Mouse (Mus musculus) Patski (cell line): ENCODE measurements around the gene Man1a. TPM values are rescaled to one million over a fixed set of nuclear protein-coding genes. Genes with fewer than 3 reads are reported as not detected.

Experiments used
- ATAC-seq: fragments of 100-300 bp; one replicate; pipeline ENCODE4 v1.8.0; 2021
- CTCF ChIA-PET: fragments of 350-600 bp; sonication (Branson Sonifier 250); formaldehyde crosslinking; loops from one replicate; lab custom pipeline; 2022; ENCODE audit warnings: inconsistent platforms; lab: Charles Lee
- POLR2A ChIA-PET: fragments of 350-600 bp; sonication (Branson Sonifier 250); formaldehyde crosslinking; loops from one replicate; lab custom pipeline; 2022; ENCODE audit warnings: antibody characterized with exemption, inconsistent platforms; lab: Charles Lee
- DNase-seq: peaks from one replicate; pipeline ENCODE4 v3.0.0-alpha.2; 2011; ENCODE audit warnings: low read depth, low spot score
- H3K27me3 ChIP-seq: fragments of 371-371 bp; one replicate; pipeline ENCODE4 v1.5.1; 2021
- CTCF ChIP-seq: fragments of 100-300 bp; IDR thresholded peaks from one replicate; pipeline ENCODE4 v1.5.1; 2021
- in situ Hi-C: fragments of 300-500 bp; cut with MboI; formaldehyde crosslinking; loops from 3 replicates; pipeline ENCODE4 v1.11.1; 2018; ENCODE audit warnings: low pct_unique_long_range_greater_than_20kb, mixed read lengths
- polyA plus RNA-seq: library from polyadenylated mRNA; unstranded; gene quantifications from one replicate; pipeline ENCODE4 v1.2.3, GENCODE M21; 2021

The Man1a gene
- polyA plus RNA-seq, 1 experiment from 2014 or later = 8.5 TPM

DNA sequence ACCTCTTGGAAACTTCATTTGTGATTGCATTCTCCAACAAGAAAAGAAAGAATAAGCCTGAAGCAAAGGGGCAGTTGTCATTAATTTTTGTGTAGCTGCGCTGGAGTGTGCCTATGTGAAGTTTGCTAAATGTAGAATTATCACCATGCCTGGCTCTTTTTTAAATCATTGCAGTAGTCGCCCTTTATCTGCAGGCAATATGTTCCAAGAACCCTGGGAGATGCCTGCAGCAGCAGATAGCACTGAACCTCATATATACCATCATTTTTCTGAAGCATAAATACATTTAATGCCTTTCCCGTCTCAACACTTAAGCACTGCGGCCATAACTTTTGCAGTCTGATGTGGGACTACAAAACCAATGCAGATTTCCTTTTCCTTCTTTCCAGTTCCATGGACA, 50.3 kb downstream of the Man1a start:
- CTCF ChIA-PET = interaction anchor here (1.0 kb wide), 1 partner anchor 12 kb away, joined by 3 read pairs; no protein-coding TSS in a partner anchor
- ATAC-seq (no peak), DNase-seq (no peak)
- POLR2A ChIA-PET = interaction anchor here (1.0 kb wide), 1 partner anchor 12 kb away, joined by 3 read pairs; no protein-coding TSS in a partner anchor
- H3K27me3 ChIP-seq = no peaks in the 10 kb centered on the region
- no peak for TF ChIP-seq CTCF
- in situ Hi-C loops = no loop called here

DNA sequence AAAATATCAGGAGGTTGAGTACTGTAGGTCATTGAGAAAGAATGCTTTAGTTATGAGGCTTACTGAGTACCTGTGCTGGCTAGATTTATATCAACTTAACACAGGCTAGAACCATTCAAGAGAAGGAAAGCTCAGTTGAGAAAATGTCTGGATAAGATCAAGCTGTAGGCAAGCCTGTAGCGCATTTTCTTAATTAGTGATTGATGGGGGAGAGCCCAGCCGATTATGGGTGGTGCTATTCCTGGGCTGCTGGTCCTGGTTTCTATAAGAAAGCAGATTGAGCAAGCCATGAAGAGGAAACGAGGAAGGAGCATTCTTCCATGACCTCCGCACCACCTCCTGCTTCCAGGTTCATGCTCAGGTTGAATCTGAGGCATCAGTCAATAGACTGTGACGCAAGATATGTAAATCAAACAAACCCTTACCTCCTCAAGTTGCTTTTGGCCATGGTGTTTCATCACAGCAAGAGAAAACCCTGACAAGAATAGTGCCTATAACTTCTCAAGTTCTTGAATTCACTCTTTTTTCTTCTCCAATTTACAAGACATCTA, 58.4 kb downstream of the Man1a start:
- in situ Hi-C loops = no loop called here
- TF ChIP-seq CTCF = no peak
- ChIA-PET CTCF (interaction anchor here (1.5 kb wide), 1 partner anchor 12 kb away, joined by 3 read pairs; no protein-coding TSS in a partner anchor), POLR2A (no interaction called here)
- no peaks in the 10 kb centered on the region for H3K27me3 ChIP-seq
- no peak for DNase-seq
- ATAC-seq = no peak

DNA sequence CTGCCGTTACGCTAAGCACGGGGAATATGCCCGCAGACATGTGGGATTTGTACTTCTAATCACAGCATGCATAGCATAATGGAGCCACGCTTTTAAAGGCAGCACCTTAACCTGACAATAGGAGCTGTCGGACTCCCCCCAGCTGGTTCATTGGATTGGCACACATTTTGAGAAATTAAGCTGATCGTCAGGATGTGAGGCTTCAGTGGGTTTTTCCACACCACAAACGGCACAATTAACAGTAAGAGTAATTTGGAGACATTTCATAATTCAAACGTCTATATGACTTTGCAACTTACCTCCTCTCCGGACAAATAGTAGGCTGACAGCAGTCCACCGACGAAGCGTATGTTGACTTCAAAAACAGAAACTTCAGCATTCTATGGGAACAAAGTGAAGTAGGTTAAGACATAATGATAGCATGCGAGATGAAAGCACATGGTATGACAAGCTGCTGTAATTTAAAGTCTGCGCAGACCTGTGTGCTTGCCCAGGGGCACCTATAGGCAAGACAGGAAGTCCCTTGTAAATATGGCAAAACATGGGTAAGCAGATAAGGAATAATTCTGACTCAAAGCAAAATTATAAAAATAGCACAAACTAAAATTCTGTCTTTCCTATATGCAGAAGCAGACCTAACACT, 62.2 kb downstream of the Man1a start:
- in situ Hi-C loops = no loop called here
- H3K27me3 ChIP-seq = no peaks in the 10 kb centered on the region
- DNase-seq (no peak), ATAC-seq (no peak)
- ChIA-PET POLR2A (interaction anchor here (0.9 kb wide), 1 partner anchor 11 kb away, joined by 3 read pairs; no protein-coding TSS in a partner anchor), CTCF (interaction anchor here (0.8 to 1.5 kb wide), 3 partner anchors 8 to 16 kb away, joined by 3 to 6 read pairs (median 3); no protein-coding TSS in a partner anchor)
- no peak for TF ChIP-seq CTCF

DNA sequence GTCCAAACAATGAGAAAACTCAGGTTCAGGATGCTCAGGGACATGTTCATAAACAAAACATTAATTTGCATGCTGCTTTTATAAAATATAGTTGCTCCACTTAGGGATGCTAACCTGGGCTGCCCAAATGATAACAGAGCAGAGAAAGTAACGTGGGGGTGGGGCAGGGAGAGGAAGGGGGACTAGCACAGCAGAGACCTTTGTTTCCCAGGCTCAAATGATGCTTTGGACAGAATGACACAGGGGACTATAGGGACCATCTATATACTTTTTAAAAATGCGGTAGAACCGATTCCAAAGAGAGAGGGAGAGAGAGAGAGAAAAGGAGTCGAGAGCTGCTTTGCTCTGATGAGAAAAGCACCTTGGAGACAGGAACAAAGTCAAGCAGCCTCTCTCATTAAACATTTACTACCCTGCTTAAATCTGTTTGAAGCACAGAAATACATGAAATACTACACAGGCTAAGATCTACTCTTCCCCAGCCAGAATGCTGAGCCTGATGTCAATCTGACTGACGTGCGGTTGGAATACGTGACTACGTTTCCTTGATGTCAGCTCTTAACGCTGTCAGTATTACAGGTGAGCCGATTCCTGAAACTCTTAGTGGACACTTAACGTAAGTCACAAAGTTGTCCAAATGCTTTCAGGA, 63.1 kb downstream of the Man1a start:
- no peak for DNase-seq
- TF ChIP-seq CTCF = no peak
- ATAC-seq = no peak
- in situ Hi-C loops = no loop called here
- CTCF ChIA-PET = interaction anchor here (0.8 to 1.5 kb wide), 3 partner anchors 9 to 17 kb away, joined by 3 to 6 read pairs (median 3); no protein-coding TSS in a partner anchor
- no peaks in the 10 kb centered on the region for H3K27me3 ChIP-seq
- POLR2A ChIA-PET = interaction anchor here (0.9 kb wide), 1 partner anchor 12 kb away, joined by 3 read pairs; no protein-coding TSS in a partner anchor

DNA sequence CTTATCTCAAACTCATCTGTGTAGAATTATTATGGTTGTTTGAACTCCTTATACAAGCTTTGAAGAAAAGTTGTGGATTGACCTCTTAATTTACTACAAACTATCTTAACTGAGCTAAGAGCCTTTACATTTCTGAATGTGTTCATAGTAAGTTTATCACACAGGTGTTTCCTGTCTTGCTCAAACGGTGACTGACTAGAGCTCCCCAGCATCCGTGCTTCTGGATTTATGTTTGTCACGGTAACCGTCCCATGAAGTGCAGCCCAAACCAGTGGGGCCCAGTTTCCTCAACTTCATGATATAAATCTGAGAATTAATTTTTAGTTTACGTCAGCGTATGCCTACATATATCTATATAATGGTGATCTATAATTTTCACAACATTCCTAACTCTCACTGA, 67.3 kb downstream of the Man1a start:
- in situ Hi-C loops = no loop called here
- TF ChIP-seq CTCF = no peak
- ATAC-seq (no peak), DNase-seq (no peak)
- no peaks in the 10 kb centered on the region for H3K27me3 ChIP-seq
- ChIA-PET CTCF (interaction anchor here (0.9 kb wide), 1 partner anchor 13 kb away, joined by 3 read pairs; no protein-coding TSS in a partner anchor), POLR2A (no interaction called here)

DNA sequence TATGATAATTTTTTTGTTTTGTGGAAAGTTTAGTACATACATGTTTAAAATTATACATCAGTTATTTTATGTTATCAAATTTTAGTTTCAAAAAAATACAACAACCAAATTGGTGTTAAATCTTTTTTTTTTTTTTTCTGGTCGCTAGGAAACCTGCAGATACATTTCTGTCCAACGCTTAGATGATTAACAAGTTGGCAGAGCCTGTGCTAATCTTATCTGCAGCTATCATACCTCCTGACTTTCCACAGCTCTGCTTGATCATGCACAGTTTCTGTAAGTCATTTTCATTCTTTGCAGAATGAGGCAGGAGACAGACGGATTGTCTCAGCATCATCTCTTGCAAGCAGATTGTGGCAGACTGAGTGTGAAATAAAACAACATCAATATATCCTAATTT, 69.5 kb downstream of the Man1a start:
- ChIA-PET POLR2A (no interaction called here), CTCF (no interaction called here)
- H3K27me3 ChIP-seq = no peaks in the 10 kb centered on the region
- TF ChIP-seq CTCF = no peak
- in situ Hi-C loops = no loop called here
- DNase-seq (no peak), ATAC-seq (no peak)

DNA sequence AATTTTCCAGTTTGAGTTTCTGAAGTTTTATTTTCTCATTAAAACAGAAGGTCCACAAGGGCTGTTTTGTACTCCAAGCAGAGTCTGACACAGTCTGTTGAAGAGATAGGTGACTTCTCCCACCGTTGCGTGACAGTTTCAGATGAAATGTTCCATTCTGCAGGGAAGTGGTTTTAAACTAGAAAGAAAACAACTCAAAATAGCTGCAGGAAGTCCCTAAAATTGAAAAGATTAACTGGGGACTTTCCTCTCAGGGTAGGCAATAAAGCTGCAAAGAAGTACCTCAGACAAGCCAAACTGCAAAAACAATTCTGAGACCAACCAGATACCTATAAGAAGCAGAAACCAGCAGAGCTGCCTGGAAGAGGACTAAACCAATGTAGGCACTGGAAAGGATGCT, 70.6 kb downstream of the Man1a start:
- in situ Hi-C loops = no loop called here
- ChIA-PET POLR2A (no interaction called here), CTCF (interaction anchor here (1.1 kb wide), 1 partner anchor 13 kb away, joined by 3 read pairs; no protein-coding TSS in a partner anchor)
- H3K27me3 ChIP-seq = no peaks in the 10 kb centered on the region
- no peak for ATAC-seq
- no peak for DNase-seq
- no peak for TF ChIP-seq CTCF

DNA sequence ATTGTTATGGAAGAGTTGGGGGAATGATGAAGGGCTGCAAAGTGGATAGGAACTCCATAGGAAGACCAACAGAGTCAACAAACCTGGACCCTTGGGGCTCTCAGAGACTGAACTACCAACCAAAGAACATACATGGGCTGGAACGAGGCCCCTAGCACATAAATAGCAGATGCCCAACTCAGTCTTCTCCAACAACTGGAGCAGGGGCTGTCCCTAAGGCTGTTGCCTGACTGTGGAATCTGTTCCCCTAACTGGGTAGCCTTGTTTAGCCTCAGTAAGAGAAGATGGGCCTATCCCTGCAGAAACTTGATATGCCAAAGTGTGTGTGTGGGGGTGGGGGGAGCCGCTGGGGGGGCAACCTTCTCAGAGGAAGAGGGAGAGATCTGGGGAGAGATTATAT, 73.5 kb downstream of the Man1a start:
- CTCF ChIA-PET = no interaction called here
- ATAC-seq (no peak), DNase-seq (no peak)
- in situ Hi-C loops = no loop called here
- no peak for TF ChIP-seq CTCF
- no peaks in the 10 kb centered on the region for H3K27me3 ChIP-seq
- POLR2A ChIA-PET = no interaction called here

DNA sequence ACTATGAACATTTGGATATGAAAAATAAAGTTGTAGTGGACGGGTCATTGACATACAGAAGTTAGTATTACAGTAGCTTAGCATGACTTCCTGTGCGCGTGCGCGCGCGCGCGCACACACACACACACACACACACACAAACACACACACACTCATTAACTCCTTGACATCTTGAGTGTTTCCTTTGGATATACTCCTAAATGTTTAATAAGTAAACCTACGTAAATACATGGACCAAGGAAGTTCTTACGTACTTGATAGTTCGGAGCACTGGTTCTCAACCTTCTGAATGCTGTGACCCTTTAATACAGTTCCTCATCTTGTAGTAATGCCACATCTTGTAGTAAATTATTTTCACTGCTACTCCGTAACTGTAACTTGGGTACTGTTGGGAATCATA, 79.1 kb downstream of the Man1a start:
- DNase-seq = no peak
- CTCF ChIA-PET = interaction anchor here (0.8 kb wide), 1 partner anchor 8 kb away, joined by 3 read pairs; no protein-coding TSS in a partner anchor
- in situ Hi-C loops = no loop called here
- no peaks in the 10 kb centered on the region for H3K27me3 ChIP-seq
- no peak for ATAC-seq
- POLR2A ChIA-PET = no interaction called here
- no peak for TF ChIP-seq CTCF

DNA sequence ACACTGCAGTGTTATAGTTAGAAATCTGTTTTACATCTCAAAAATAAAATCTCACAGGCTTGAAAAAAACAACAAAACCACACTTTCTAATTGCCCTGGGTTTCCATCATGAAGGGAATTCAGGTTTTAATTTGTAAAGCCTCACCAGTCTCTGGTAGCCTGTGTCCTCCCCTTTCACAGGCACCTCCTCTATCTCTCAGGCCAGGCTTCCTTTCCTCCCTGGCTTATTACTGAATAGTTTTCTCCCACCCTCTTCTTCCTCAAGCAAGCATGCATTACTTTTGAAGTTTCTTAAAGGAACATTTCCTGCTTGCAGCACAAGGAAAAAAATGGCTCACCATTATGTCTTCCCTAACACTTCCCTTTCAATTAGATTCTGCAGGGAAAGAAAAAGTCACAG, 80.2 kb downstream of the Man1a start:
- POLR2A ChIA-PET = no interaction called here
- in situ Hi-C loops = no loop called here
- no peak for TF ChIP-seq CTCF
- no peaks in the 10 kb centered on the region for H3K27me3 ChIP-seq
- DNase-seq = no peak
- CTCF ChIA-PET = interaction anchor here (0.8 kb wide), 1 partner anchor 9 kb away, joined by 3 read pairs; no protein-coding TSS in a partner anchor
- ATAC-seq = no peak

DNA sequence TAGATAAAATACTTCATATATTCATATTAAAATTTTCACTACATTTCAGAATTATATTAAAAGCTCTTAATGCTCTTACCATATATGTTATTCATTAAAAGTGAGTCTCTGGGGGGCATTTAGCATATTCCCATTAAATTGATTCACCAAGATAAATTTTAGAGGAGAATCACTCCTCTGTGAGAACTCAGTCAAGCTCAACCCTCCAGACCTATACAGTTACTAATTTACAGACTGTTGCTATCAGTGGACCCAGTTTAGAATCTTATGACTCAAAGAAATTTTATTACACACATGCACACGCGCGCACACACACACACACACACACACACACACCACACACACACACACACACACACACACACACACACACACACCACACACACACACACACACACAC, 81.8 kb downstream of the Man1a start:
- ATAC-seq (no peak), DNase-seq (no peak)
- TF ChIP-seq CTCF = no peak
- in situ Hi-C loops = no loop called here
- ChIA-PET POLR2A (interaction anchor here (0.7 kb wide), 1 partner anchor 17 kb away, joined by 3 read pairs; no protein-coding TSS in a partner anchor), CTCF (no interaction called here)
- no peaks in the 10 kb centered on the region for H3K27me3 ChIP-seq
